Mouse (Mus musculus) neural tube, embryonic 14.5 days (tissue): ENCODE measurements around the gene Olfr374. TPM values are rescaled to one million over a fixed set of nuclear protein-coding genes. Genes with fewer than 3 reads are reported as not detected.

Experiments used
- ATAC-seq: fragments of 200-750 bp; cut with Nextera tagmentation; 2 replicates; pipeline ENCODE4 v1.8.0; 2017; ENCODE audit warnings: low read depth, mild to moderate bottlenecking, moderate TSS enrichment, moderate library complexity
- H3K27ac ChIP-seq: fragments of 300-500 bp; sonication (generic); 2 replicates; pipeline ENCODE4 v1.5.1; 2014; ENCODE audit warnings: low read depth, mild to moderate bottlenecking, control low read depth, low read length, moderate library complexity, mixed read lengths
- H3K27me3 ChIP-seq: fragments of 300-500 bp; sonication (generic); 2 replicates; pipeline ENCODE4 v1.6.1; 2014; ENCODE audit warnings: low read length; ENCODE audit not compliant: control insufficient read depth, insufficient read depth
- H3K36me3 ChIP-seq: fragments of 300-500 bp; sonication (generic); 2 replicates; pipeline ENCODE4 v1.6.1; 2014; ENCODE audit warnings: low read length, mixed read lengths; ENCODE audit not compliant: control insufficient read depth, insufficient read depth
- H3K4me1 ChIP-seq: fragments of 300-500 bp; sonication (generic); 2 replicates; pipeline ENCODE4 v1.6.1; 2014; ENCODE audit warnings: low read length; ENCODE audit not compliant: control insufficient read depth, insufficient read depth
- H3K4me2 ChIP-seq: fragments of 300-500 bp; sonication (generic); 2 replicates; pipeline ENCODE4 v1.6.1; 2014; ENCODE audit warnings: mild to moderate bottlenecking, low read depth, low read length, control low read depth
- H3K4me3 ChIP-seq: fragments of 300-500 bp; sonication (generic); 2 replicates; pipeline ENCODE4 v1.5.1; 2014; ENCODE audit warnings: low read depth, low read length, control low read depth, mixed read lengths
- H3K9ac ChIP-seq: fragments of 300-500 bp; sonication (generic); replicated peaks from 2 replicates; pipeline ENCODE4 v1.6.1; 2014; ENCODE audit warnings: low read depth, mild to moderate bottlenecking, control low read depth, low read length, mixed read lengths
- H3K9me3 ChIP-seq: fragments of 300-500 bp; sonication (generic); 2 replicates; pipeline ENCODE4 v1.6.1; 2016; ENCODE audit warnings: low read length; ENCODE audit not compliant: control insufficient read depth
- WGBS: fragments of 180-500 bp; shearing (Covaris S2); extraction: QIAGEN DNeasy Blood & Tissue Kit; methylation state at CpG from one replicate; pipeline ENCODE4 v1.1.7; 2014; 5-methylcytosine and 5-hydroxymethylcytosine counted together
- polyA plus RNA-seq: library from polyadenylated mRNA; unstranded; fragments of >200 nt; fragmentation: Nextera tagmentation; extraction: Ambion mirVana; gene quantifications from 2 replicates; pipeline ENCODE4 v1.2.1, GENCODE M21; 2014

Gene Olfr374
- polyA plus RNA-seq, 1 experiment from 2014 or later, result 0.04 TPM

DNA sequence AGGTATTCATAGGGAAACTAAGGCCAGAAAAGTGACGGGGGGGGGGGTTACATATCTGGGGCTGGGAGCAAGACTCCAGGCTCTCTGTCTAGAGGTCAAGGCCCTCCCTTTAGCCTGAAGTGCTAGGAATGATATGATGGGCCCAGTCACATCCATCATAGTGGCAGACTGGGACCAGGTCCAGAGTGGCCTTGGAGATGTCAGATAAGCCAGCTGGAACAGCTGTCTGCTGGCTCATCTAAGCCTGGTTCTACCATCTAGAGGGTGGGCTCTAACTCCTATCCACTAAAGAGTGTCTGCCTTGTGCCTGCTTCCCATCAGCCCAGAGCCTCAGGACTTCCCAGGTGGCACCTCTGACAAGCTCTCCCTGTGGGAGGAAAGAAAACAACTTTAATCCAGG lies 26.1 kb downstream of the Olfr374 start:
- H3K36me3 ChIP-seq, result no peaks in the 10 kb centered on the region
- no peaks in the 10 kb centered on the region for H3K27me3 ChIP-seq
- H3K4me3 ChIP-seq, result no peak overlapping the region
- no peaks in the 10 kb centered on the region for H3K9me3 ChIP-seq
- no peak for ATAC-seq
- no peak overlapping the region for H3K4me2 ChIP-seq
- 0 out of 2 replicates have a peak, but pooled peaks cover 4% of the 10 kb centered on the region for H3K4me1 ChIP-seq
- H3K9ac ChIP-seq, result no peak overlapping the region
- H3K27ac ChIP-seq, result no peak overlapping the region
- WGBS, result 78% methylated on average over 1 of the region's 1 CpGs

DNA sequence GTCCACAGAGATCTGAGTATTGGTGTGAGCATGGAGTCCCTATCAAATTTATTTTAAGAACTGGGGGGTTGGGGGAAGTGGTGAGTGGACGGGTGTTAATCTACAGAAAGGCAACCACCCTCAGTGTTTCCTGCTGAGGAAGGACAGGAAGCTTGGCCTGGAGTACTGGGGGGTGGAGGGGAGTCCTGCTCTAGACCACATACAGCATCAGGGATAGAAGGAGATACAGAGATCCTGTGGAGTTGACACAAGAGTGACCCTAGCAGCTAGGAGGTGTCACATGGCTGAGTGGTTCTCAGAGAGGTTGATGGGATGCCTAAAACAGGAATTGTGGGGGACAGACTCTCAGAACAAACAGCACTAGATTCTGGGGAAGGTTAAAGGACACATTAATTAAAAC lies 26.7 kb downstream of the Olfr374 start:
- no peak for ATAC-seq
- 0 out of 2 replicates have a peak, but pooled peaks cover 4% of the 10 kb centered on the region for H3K4me1 ChIP-seq
- H3K27ac ChIP-seq, result no peak overlapping the region
- no peak overlapping the region for H3K9ac ChIP-seq
- H3K4me3 ChIP-seq, result no peak overlapping the region
- H3K9me3 ChIP-seq, result no peaks in the 10 kb centered on the region
- no peak overlapping the region for H3K4me2 ChIP-seq
- no peaks in the 10 kb centered on the region for H3K36me3 ChIP-seq
- WGBS, result 60% methylated on average over 1 of the region's 1 CpGs
- H3K27me3 ChIP-seq, result no peaks in the 10 kb centered on the region

DNA sequence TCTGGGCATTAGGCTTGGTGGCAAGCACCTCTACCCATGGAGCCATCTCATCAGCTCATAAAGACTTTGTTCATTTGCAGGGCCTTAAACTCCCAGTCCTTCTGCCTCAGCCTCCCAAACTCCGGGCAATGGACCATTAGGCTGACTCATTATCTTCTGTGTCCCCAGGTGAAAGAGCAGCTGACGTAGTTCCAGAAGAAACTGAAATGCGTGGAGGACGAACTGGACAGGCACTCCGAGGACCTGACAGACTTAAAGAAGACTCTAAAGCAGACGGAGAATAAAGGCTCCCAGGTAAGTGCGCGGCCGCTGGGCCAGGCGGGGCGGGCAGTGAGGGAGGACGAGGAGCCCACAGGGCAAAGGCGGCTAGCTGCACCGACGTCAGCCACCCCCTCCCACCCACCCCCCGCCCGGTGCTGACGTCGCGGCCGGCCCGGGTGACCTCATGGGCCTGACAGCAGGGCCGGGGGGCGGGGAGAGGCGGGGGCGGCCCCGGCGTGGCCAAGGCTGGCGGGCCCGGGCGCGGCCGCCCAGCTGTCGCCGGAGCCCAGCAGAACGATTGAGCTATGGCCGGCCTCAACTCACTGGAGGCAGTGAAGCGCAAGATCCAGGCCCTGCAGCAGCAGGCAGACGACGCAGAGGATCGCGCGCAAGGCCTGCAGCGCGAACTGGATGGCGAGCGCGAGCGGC lies 28.1 kb downstream of the Olfr374 start, which contains the start of gene Tpm4:
Tpm4 (plus strand) TSS at position 220 of the 690 bp plus-strand sequence.
- Histone ChIP-seq H3K36me3 (peaks cover 5% of the 10 kb centered on the region; the same call in 1 of the 2 replicates), H3K4me3 (peak within 1 kb of the TSS; percentile 81), H3K4me1 (0 out of 2 replicates have a peak, but pooled peaks cover 4% of the 10 kb centered on the region), H3K9me3 (no peaks in the 10 kb centered on the region), H3K27me3 (no peaks in the 10 kb centered on the region), H3K27ac (peak within 1 kb of the TSS; percentile 68), H3K4me2 (peak within 1 kb of the TSS; percentile 73), H3K9ac (peak within 1 kb of the TSS; percentile 90)
- WGBS, result under 1% methylated on average over 43 of the region's 49 CpGs
- ATAC-seq, result peak; percentile 84

DNA sequence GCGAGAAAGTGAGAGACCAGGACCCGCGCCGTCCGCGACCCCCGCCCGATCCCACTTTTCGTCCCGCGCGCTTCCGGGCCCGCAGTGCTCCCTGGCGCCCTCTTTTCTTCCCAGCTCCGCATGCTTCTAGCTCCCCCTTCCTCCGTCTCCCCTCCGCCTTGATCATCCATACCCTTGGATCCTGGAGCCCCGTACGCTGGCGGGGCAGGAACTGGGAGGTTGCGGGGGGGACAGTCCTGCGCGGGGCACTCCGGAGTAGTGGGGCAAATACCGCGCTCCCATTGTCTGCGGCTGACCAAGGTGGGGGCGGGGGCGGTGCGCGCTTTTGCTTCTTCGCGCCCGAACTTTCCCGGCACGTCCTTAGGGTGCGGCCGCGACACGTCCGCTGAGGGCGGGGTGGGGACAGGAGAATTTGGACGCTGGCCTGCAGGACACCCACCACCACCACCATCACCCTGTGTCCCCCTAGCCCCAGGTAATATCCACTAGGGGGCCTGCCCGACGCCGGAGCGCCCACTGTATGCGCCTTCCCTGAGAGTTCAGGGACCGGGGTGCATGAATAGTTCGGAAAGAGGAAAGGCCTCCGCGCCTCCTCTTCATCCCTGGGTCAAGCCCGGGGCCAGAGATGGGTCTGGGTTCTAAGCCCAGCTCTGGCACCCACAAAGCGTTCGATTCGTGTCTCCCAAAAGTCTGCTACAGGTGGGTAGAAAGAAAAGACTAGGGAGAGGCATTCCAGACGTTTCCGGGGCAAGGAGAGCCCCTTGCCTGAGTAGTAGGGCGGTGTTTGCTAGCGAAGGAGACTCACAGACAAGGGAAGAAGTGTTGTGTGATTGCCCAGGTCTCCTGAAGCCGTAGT lies 28.8 kb downstream of the Olfr374 start:
- Histone ChIP-seq H3K9me3 (no peaks in the 10 kb centered on the region), H3K4me2 (peak overlapping the region; percentile 73), H3K36me3 (peaks cover 8% of the 10 kb centered on the region; the same call in 1 of the 2 replicates), H3K4me3 (peak overlapping the region; percentile 81), H3K27me3 (no peaks in the 10 kb centered on the region), H3K27ac (peak overlapping the region; percentile 68), H3K9ac (peak overlapping the region; percentile 90), H3K4me1 (0 out of 2 replicates have a peak, but pooled peaks cover 4% of the 10 kb centered on the region)
- ATAC-seq, result peak; percentile 79
- under 1% methylated on average over 54 of the region's 62 CpGs for WGBS

DNA sequence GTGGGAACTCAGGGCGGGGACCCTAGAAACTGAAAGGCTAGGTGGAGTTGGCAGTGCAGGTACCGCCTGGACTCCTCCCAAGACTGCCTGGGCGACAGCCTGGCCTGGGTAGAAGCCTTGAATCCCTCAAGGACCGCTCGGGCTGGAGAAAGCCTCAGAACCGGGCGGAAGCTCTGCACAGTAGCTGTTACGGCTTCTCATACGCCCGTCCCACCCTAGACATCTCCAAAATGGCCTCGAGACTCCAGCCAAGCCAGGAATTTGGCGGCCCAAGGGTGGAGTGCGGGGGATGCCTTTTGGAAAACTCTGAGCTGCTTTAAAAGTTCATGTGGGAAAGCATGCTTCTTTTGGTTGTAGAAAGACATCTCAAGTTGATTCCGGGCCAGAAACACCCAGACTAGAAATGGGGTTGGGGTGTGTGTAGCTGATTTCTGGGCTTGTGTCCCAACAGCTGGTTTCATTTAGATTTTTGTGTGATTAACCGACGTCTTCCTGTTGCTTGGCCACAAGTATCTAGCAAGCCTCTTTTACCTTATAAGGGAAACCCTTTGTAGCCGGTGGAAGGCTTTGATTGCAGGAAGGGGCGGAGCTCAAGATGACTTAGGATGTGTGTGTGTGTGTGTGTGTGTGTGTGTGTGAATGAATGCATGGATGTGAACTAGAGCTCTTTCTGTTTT lies 29.6 kb downstream of the Olfr374 start:
- ATAC-seq, result peak; percentile 32; the same call in 1 of the 2 replicates
- Histone ChIP-seq H3K4me2 (peak overlapping the region; percentile 73), H3K36me3 (peaks cover 14% of the 10 kb centered on the region), H3K4me3 (peak overlapping the region; percentile 81), H3K27ac (peak overlapping the region; percentile 68), H3K9me3 (no peaks in the 10 kb centered on the region), H3K4me1 (0 out of 2 replicates have a peak, but pooled peaks cover 4% of the 10 kb centered on the region), H3K27me3 (no peaks in the 10 kb centered on the region), H3K9ac (peak overlapping the region; percentile 90)
- 1% methylated on average over 18 of the region's 18 CpGs for WGBS

DNA sequence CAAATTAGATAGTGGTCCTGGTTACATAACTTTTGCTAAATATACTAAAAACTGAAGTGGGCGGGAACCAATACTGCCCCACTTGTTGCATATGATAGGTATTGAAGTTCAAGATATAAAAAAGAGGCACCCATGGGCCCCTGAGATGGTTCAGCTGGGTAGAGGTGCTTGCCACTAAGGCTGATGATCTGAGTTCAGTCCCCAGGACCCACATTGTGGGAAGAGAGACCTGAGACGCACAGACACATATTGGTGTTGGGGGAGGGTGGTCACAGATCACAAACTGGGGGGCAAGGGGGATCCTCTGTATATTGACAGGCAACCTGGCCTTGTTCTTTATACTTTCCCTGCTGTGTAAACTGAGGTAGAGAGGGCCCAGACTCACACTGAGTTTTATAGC lies 30.6 kb downstream of the Olfr374 start:
- H3K4me2 ChIP-seq, result no peak overlapping the region
- no peak overlapping the region for H3K9ac ChIP-seq
- H3K4me1 ChIP-seq, result 0 out of 2 replicates have a peak, but pooled peaks cover 4% of the 10 kb centered on the region

DNA sequence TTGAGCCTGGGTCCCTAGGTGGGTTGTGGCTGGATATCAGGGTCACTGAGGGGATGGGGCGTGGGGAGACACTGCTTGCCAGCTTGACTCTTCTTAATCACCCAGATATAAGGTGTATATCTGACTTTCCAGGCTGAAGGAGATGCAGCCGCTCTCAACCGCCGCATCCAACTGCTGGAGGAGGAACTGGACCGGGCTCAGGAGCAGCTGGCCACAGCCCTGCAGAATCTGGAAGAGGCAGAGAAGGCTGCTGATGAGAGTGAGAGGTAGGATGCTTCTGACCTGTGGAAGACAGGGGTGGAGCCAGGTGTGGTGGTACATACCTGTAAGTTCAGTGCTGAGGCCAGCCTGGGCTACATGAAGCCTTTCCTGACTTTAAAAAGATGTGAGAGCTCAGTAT lies 31.6 kb downstream of the Olfr374 start:
- WGBS, result 96% methylated on average over 5 of the region's 5 CpGs
- Histone ChIP-seq H3K36me3 (peaks cover 19% of the 10 kb centered on the region), H3K4me3 (no peak overlapping the region), H3K4me2 (no peak overlapping the region), H3K27ac (no peak overlapping the region), H3K9ac (no peak overlapping the region), H3K4me1 (0 out of 2 replicates have a peak, but pooled peaks cover 4% of the 10 kb centered on the region), H3K27me3 (no peaks in the 10 kb centered on the region), H3K9me3 (no peaks in the 10 kb centered on the region)
- no peak for ATAC-seq

More for the DNA sequence above, 30.6 kb downstream of the Olfr374 start:
- Histone ChIP-seq H3K9me3 (no peaks in the 10 kb centered on the region), H3K36me3 (peaks cover 18% of the 10 kb centered on the region), H3K4me3 (no peak overlapping the region), H3K27ac (no peak overlapping the region), H3K27me3 (no peaks in the 10 kb centered on the region)
- no peak for ATAC-seq
- WGBS, result 97% methylated on average over 2 of the region's 2 CpGs

DNA sequence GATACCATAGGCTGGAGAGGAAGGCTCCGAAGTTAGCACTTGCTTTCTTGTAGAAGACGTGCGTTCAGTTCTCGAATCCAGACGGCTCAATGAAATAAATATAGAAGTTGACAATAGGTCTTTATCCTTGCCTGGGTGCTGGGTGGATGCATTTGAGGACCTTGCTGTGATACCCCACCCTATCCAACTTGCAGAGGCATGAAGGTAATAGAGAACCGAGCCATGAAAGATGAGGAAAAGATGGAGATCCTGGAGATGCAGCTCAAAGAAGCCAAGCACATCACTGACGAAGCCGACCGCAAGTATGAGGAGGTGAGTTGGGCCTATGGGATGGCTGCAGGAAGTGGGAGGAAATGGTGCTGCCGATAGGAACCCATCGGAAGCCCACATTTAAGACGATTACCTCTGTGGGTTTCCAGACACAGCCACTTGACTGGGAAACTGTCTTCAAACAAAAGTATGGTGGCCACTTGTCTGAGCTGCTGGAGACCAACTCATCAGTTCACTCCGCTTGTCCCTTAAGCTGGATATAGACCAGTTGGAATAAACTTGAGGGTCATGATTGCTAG lies 36.5 kb downstream of the Olfr374 start:
- WGBS, result 93% methylated on average over 13 of the region's 13 CpGs
- no peak overlapping the region for H3K9ac ChIP-seq
- H3K27ac ChIP-seq, result no peak overlapping the region
- H3K4me1 ChIP-seq, result no peaks in the 10 kb centered on the region
- H3K36me3 ChIP-seq, result peaks cover 44% of the 10 kb centered on the region
- no peaks in the 10 kb centered on the region for H3K27me3 ChIP-seq
- ATAC-seq, result no peak
- H3K9me3 ChIP-seq, result no peaks in the 10 kb centered on the region
- H3K4me3 ChIP-seq, result no peak overlapping the region
- H3K4me2 ChIP-seq, result no peak overlapping the region
